Mouse (Mus musculus) ES-CJ7 (cell line): Measurements from ENCODE around the gene Galnt18.

Experiments used
- DNase-seq: peaks from one replicate; pipeline ENCODE4 v3.0.0; 2011; ENCODE audit warnings: low read depth, low spot score

Galnt18 gene

GRCm38 (mm10) chr7:111713828-111714600 is 65.8 kb downstream of the Galnt18 start:
- DNase-seq, result no peak

- DNase-seq, result no peak
Measured at GRCm38 (mm10) chr7:111712797-111713196, 67.0 kb downstream of the Galnt18 start.

- no peak for DNase-seq
Measured at GRCm38 (mm10) chr7:111711045-111711808, 68.5 kb downstream of the Galnt18 start.

GRCm38 (mm10) chr7:111710311-111710710 is 69.5 kb downstream of the Galnt18 start:
- DNase-seq, result no peak

GRCm38 (mm10) chr7:111708563-111708962 is 71.2 kb downstream of the Galnt18 start:
- DNase-seq, result no peak

GRCm38 (mm10) chr7:111702961-111703360 is 76.8 kb downstream of the Galnt18 start:
- DNase-seq, result no peak

- DNase-seq, result no peak
Measured at GRCm38 (mm10) chr7:111701788-111702187, 78.0 kb downstream of the Galnt18 start.

GRCm38 (mm10) chr7:111699446-111699845 is 80.3 kb downstream of the Galnt18 start:
- no peak for DNase-seq

- DNase-seq, result no peak
Measured at GRCm38 (mm10) chr7:111696226-111696625, 83.6 kb downstream of the Galnt18 start.

- DNase-seq, result no peak
Measured at GRCm38 (mm10) chr7:111694312-111694711, 85.5 kb downstream of the Galnt18 start.

GRCm38 (mm10) chr7:111692641-111693261 is 87.0 kb downstream of the Galnt18 start:
- no peak for DNase-seq

- peak; percentile 40 for DNase-seq
Measured at GRCm38 (mm10) chr7:111680108-111680507, 99.7 kb downstream of the Galnt18 start.

- no peak for DNase-seq
Measured at GRCm38 (mm10) chr7:111676483-111676882, 103.3 kb downstream of the Galnt18 start.

GRCm38 (mm10) chr7:111672467-111672866 is 107.3 kb downstream of the Galnt18 start:
- DNase-seq, result no peak

- DNase-seq, result no peak
Measured at GRCm38 (mm10) chr7:111663139-111664073, 116.4 kb downstream of the Galnt18 start.

GRCm38 (mm10) chr7:111658579-111658978 is 121.2 kb downstream of the Galnt18 start:
- no peak for DNase-seq

GRCm38 (mm10) chr7:111655002-111655401 is 124.8 kb downstream of the Galnt18 start:
- DNase-seq, result no peak

- DNase-seq, result no peak
Measured at GRCm38 (mm10) chr7:111654526-111654925, 125.3 kb downstream of the Galnt18 start.

GRCm38 (mm10) chr7:111644362-111644761 is 135.4 kb downstream of the Galnt18 start:
- no peak for DNase-seq

GRCm38 (mm10) chr7:111638899-111639298 is 140.9 kb downstream of the Galnt18 start:
- DNase-seq, result no peak

- no peak for DNase-seq
Measured at GRCm38 (mm10) chr7:111638465-111638864, 141.3 kb downstream of the Galnt18 start.
